Comparison of ENCODE assay signal across 8 mouse cellular contexts in the genomic region with DNA sequence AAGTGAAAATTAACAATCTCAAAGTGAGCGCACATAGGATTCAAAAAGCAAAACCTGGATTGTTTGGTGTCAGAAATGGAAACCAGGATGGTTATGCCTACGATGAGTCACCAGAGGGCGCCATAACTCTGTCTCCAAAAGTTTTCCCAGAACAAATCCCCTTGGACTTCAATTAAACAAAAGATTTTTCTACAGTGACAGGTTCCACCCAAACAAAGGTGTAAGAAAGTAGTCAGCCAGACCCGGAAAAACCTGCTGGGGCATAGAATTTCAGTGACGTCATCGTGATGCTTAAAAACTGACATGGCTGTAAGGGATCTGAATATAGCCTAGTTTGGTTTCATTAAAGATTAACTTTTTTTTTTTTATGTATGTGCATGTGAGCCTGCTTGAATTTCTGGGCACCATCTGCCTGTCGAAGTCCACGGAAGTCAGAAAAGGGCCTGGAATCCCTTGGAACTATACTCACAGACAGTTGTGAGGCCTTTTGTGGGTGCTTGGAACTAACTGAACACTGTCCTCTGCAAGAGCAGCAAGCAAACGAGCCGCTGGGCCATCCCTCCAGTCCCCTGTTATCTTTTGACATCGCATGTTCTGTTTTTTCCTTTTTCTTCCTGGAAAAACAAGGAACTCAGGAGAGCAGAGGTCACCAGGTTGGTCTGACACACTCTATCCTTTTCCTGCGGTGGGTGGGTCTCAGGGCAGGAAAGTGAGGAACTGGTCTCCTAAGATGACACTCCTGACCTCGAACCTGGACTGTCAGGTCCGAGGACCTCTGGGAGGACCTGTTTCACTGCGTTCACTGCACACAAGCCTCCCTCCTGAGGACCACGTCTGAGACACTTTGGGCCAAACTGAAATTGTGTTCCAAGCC. TPM values are rescaled to one million over a fixed set of nuclear protein-coding genes. Genes with fewer than 3 reads are reported as not detected.
DNase-seq lines count a peak whose midpoint lies in the region; ATAC-seq and TF ChIP-seq lines count a peak whose summit lies in the region.

No protein-coding gene starts in this region.

- peak; percentile 91 for TF ChIP-seq CTCF in layer of hippocampus, adult 2 months (conservative IDR thresholded peaks at IDR 0.05)

- in situ Hi-C loops in ES-E14 (cut with MboI; ENCODE audit: low sequenced_read_pairs in 2 of 2, unreplicated experiment in 2 of 2), result loop anchor here in 1 of 2 experiments (10.0 kb wide), 1 partner anchor 147 kb away; no protein-coding TSS in a partner anchor

- intact Hi-C loops in heart, postnatal 25 days (cut with DNase I), result loop anchor here (1.0 to 2.0 kb wide), 2 partner anchors 92 to 145 kb away; no protein-coding TSS in a partner anchor
- intact Hi-C loops in heart, postnatal 36 days (cut with DNase I), result loop anchor here (1.0 to 5.0 kb wide), 3 partner anchors 92 to 974 kb away; no protein-coding TSS in a partner anchor

- no peak overlapping the region for H3K9ac ChIP-seq in ES-E14 (ENCODE audit: insufficient read depth, low read depth, low read length, poor library complexity, severe bottlenecking)

- peak; percentile 51; the same call in 1 of the 2 replicates for ATAC-seq in common myeloid progenitor, adult 5-6 weeks (replicated peaks; ENCODE audit: low read depth, poor library complexity, severe bottlenecking)
- ATAC-seq in megakaryocyte-erythroid progenitor cell, adult 5-6 weeks (replicated peaks; ENCODE audit: low FRiP score, low TSS enrichment, poor library complexity, severe bottlenecking), result peak; percentile 62

- H3K36me3 ChIP-seq in ES-E14 (ENCODE audit: control insufficient read depth, insufficient read depth, low read length, poor library complexity, severe bottlenecking), result no peaks in the 10 kb centered on the region

- H3K9me3 ChIP-seq in ES-E14 (ENCODE audit: control insufficient read depth, insufficient read depth, low read depth, low read length), result no peaks in the 10 kb centered on the region

- DNase-seq in heart, adult 8-10 months (ENCODE audit: low spot score), result peak; percentile 26
- no peak for DNase-seq in heart, postnatal 25 days (ENCODE audit: low spot score)
- DNase-seq in ES-E14 (ENCODE audit: low read depth, low spot score), result no peak
- peak; percentile 41 to 42 for DNase-seq in heart, postnatal 36 days
- peak in 1 of 2 experiments; percentile 66 for DNase-seq in layer of hippocampus, adult 2 months (ENCODE audit: low spot score in 2 of 2)
- DNase-seq in testis, postnatal 10 days (ENCODE audit: low spot score), result peak; percentile 66

- H3K4me1 ChIP-seq in ES-E14 (ENCODE audit: control insufficient read depth in 2 of 2, insufficient read depth in 2 of 2, low read length in 2 of 2, poor library complexity in 1 of 2), result peaks cover 0 to 9% of the 10 kb centered on the region in 2 experiments; a peak in 2 of 4 replicates

- no peak overlapping the region for H3K27ac ChIP-seq in ES-E14 (ENCODE audit: insufficient read depth, low read depth, low read length, poor library complexity, severe bottlenecking)
- no peak overlapping the region for H3K27ac ChIP-seq in layer of hippocampus, adult 2 months

- no peak overlapping the region for H3K4me3 ChIP-seq in ES-E14 (ENCODE audit: insufficient read depth in 1 of 2, low read depth in 1 of 2, low read length in 2 of 2, poor library complexity in 1 of 2, severe bottlenecking in 1 of 2)
- no peak overlapping the region for H3K4me3 ChIP-seq in layer of hippocampus, adult 2 months

TF ChIP-seq in ES-E14, 5 proteins besides CTCF, POLR2A, EP300 and RAD21:
- TF ChIP-seq ZNF384 (IDR thresholded peaks at IDR 0.05; ENCODE audit: low read depth, low read length), result no peak
- peak; percentile 54; the same call in 1 of the 2 replicates for TF ChIP-seq ZC3H11A (IDR thresholded peaks at IDR 0.05; ENCODE audit: borderline replicate concordance, low read depth, low read length)

RNA-seq across cellular contexts. Expression of a gene that starts 33.0 kb away (rescaled TPM):
- total RNA-seq in heart, adult 8-10 months (2022), result 10 to 100 TPM; 23.0 to 24.9 (median 24.0) TPM
- total RNA-seq in heart, postnatal 25 days (2021), result 10 to 100 TPM; 22.3 to 28.9 TPM
- total RNA-seq in ES-E14 (2012; rRNA removed), result 41.9 and 50.7 TPM in 2 replicates
- 101 and 120 TPM in 2 replicates for total RNA-seq in common myeloid progenitor, adult 5-6 weeks (2017)
- 10 to 100 TPM; 25.2 to 28.1 TPM for total RNA-seq in heart, postnatal 36 days (2021)
- 10 to 100 TPM; 58.7 to 60.0 TPM for total RNA-seq in layer of hippocampus, adult 2 months (2021)
- total RNA-seq in megakaryocyte-erythroid progenitor cell, adult 5-6 weeks (2014; fragmentation: Nextera tagmentation), result 65.4 and 76.8 TPM in 2 replicates
- 71.8 and 111 TPM in 2 replicates for total RNA-seq in megakaryocyte-erythroid progenitor cell, adult 5-6 weeks (2017)

Comparison
In these comparisons a context has a peak if more than half of its experiments do, and no peak if none do; other contexts are left out.
1. DNase-seq: peak in heart, adult 8-10 months (single experiment), heart, postnatal 36 days (2 of 2) and testis, postnatal 10 days (single experiment); none in heart, postnatal 25 days (single experiment) and ES-E14 (single experiment).